Mouse (Mus musculus): ENCODE measurements at regions not wholly inside any gene's neighbourhood (a gene's known extent, or its start where the extent isn't known, plus 50 kb on each side); places are given as distances from the start of the nearest gene placed in this dataset.

GRCm38 (mm10) chr7:67462591-67462990, 89.9 kb upstream of the Mef2a start:
- DNase-seq (ENCODE audit: low spot score in 2 of 2): no peak

GRCm38 (mm10) chr7:67461333-67462255, 88.9 kb upstream of the Mef2a start:
- peak; percentile 93 to 96 for DNase-seq (ENCODE audit: low spot score in 2 of 2)

- DNase-seq (ENCODE audit: low spot score in 2 of 2): peak; percentile 75 to 84
These were observed 87.2 kb upstream of the Mef2a start for GRCm38 (mm10) chr7:67459810-67460209.

DNA sequence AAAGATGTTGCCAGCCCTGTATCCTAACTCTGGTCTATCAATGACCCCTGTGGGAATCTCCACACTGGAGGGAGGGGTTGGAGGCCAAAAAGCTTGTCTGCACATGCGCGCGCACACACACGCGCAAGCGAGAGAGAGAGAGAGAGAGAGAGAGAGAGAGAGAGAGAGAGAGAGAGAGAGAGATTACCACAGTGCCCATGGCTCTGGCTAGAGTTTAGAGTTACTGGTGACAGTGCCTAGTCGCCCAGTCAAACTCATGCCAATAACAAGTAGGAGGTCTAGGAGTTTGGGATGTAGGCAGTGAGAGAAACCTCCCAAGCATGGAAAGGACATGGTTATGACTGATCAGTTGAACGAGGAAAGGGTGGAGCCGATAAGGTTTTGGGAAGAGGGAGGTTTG, 86.6 kb upstream of the Mef2a start:
- no peak for DNase-seq (ENCODE audit: low spot score in 2 of 2)

GRCm38 (mm10) chr7:67458640-67459039, 86.0 kb upstream of the Mef2a start:
- no peak for DNase-seq (ENCODE audit: low spot score in 2 of 2)

- no peak for DNase-seq (ENCODE audit: low spot score in 2 of 2)
These were observed 85.2 kb upstream of the Mef2a start for GRCm38 (mm10) chr7:67457898-67458297.

DNA sequence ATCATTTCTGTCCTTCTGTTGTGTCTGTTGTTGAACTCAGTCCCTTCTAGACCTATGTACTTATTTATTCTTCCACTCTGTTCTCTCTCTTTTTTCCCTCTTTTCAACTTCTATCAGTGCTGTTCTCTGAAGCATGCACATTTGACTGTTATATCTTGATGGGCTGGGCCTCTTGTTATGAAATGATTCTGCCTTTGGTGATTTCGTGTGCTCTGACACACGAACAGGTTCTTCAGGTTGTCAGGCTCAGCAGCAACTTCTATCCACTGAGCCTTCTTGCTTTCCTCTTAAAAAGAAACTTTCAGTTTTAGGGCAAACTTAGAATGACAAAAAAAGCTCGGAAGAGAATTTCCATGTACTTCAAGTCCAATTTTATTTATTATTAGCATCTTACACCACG, 83.4 kb upstream of the Mef2a start:
- DNase-seq (ENCODE audit: low spot score in 2 of 2): no peak

- no peak for DNase-seq (ENCODE audit: low spot score in 2 of 2)
These were observed 81.8 kb upstream of the Mef2a start for GRCm38 (mm10) chr7:67454458-67454857.

DNA sequence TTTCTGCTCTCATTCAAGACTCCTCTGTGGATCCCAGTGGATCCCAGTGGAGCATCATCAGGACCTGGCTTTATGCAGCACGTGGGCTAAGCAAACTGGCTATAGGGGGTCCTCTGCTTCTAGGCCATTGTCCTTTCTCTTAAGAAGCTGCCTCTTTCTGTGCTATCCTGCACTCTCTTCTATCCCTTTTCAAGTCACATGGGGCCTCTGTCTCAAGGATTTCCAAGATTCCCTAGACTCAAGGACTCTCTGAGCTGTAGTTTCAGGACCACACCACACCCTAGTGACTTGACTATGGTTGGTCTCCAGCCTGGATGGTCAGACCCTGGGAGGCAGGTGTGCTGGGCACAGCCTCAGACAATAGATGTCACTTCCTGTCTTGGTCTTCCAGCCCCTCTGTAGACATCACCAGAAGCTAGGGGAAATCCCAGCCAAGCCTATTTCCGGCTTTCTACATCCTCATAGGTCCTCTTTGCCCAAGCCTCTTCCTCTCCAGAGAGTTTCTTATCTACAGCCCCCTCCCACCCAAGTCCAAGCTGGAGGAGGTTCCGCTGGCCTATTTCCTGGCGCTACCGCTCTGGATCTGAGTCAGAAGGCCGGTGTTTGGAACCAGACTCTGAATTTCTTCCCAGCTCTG, 78.6 kb upstream of the Mef2a start:
- peak; percentile 81 to 88 for DNase-seq (ENCODE audit: low spot score in 2 of 2)

DNA sequence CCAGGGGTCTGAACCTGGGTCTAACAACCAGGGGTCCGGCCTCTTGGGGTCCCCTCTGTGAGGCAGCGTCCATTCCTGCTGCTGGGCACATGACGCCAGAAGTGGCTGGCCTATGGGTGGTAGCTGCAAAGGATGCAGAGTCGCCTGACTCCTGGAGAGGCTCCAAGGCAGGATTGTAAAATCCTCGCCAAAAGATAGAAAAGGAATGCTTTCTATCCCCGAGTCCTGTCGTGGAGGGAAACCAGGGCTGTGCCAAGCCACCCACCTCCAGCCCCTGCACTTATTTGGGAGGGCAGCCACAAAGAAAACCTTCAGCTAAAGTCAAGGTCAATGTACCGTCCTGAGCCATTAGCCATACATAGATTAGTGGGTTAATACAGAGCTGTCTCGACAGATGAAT, 73.9 kb upstream of the Mef2a start:
- DNase-seq (ENCODE audit: low spot score in 2 of 2): peak; percentile 47 to 72

- peak; percentile 48 to 74 for DNase-seq (ENCODE audit: low spot score in 2 of 2)
These were observed 72.8 kb upstream of the Mef2a start for GRCm38 (mm10) chr7:67445203-67446041.

- DNase-seq (ENCODE audit: low spot score in 2 of 2): peak in 1 of 2 experiments; percentile 33
These were observed 71.9 kb upstream of the Mef2a start for GRCm38 (mm10) chr7:67444523-67444942.

DNA sequence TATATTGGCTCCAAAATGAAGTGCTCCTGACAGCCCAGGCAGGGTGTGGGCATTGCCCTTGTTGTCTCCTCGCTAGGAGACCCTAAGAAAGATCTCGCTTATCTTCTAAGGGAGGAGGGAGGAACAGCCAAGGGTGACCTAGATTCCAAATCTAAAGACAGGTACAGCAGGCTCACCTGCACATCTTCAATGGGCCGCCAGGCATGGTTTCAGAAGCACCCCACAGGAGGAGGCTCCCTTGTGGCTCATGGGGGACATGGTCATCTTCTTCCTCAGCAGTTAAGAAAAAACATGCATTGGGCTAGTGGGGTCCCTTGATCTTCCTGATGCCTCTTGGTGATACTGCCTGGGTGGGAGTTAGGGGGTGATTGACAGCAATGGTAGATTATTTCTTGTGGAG, 71.0 kb upstream of the Mef2a start:
- no peak for DNase-seq (ENCODE audit: low spot score in 2 of 2)

DNA sequence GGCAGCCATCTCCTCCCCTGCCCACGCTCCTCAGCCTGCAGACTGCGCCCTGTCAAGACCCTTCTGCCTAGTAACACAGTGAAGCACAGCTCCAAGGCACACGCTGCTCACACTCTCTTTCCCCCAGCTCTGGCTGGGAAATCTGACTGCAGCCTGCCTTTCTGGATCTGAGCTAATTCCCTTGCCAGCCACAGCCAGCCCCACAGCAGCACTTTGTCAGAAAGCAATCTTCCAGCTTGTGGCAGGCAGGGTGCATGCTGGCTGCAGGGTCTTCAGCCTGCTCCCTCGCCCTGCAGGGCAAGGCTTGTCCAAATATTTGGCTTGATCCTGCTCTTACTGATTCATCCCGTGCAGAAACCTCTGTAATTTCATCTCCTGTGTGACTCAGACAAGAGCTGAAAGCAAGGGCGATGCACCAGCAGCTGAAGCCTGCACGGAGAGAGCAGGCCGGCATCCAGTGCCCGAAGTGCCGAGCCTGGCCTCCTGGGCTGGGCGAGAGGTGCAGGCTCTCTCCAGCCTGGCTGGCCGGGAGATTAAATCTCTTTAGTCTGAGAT, 70.4 kb upstream of the Mef2a start:
- DNase-seq (ENCODE audit: low spot score in 2 of 2): no peak

DNA sequence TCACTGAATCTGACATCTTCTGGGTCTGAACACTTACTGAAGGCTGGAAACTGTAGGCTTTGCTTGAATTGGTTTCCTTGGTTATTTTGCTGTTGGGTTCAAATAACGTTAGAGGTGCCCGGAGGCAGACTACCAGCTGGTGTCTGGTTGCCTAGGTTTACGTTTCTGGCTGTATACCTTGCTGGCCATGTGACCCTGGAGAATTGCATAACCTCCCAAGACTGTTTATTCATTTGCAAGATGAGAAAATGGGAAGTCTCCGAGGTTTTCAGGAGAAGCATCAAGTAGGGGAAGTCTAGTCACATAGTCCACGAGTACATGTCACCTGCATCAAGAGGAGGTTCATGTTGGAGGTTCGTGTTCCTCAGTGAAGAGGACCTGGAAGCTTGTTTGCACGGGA, 69.6 kb upstream of the Mef2a start:
- no peak for DNase-seq (ENCODE audit: low spot score in 2 of 2)

DNA sequence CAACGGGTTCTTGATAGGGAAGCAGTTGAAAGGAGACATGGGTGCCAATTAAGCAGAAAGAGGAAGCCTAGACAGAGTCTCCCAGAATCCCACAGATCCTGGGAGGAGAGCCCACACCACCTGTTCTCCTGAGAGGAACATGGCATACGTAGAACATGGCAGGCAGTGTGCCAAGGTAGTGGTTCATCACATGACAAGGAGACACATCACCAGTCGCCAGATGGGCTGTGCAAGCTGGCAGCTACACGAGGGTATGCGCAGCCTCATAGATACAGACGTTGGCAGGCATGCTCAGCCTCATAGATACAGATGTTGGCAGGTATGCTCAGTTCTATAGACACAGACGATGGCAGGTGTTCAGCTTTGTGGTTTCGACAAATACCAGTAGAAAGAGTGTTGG, 68.1 kb upstream of the Mef2a start:
- DNase-seq (ENCODE audit: low spot score in 2 of 2): no peak

- DNase-seq (ENCODE audit: low spot score in 2 of 2): no peak
These were observed 64.8 kb upstream of the Mef2a start for GRCm38 (mm10) chr7:67437216-67438006.

DNA sequence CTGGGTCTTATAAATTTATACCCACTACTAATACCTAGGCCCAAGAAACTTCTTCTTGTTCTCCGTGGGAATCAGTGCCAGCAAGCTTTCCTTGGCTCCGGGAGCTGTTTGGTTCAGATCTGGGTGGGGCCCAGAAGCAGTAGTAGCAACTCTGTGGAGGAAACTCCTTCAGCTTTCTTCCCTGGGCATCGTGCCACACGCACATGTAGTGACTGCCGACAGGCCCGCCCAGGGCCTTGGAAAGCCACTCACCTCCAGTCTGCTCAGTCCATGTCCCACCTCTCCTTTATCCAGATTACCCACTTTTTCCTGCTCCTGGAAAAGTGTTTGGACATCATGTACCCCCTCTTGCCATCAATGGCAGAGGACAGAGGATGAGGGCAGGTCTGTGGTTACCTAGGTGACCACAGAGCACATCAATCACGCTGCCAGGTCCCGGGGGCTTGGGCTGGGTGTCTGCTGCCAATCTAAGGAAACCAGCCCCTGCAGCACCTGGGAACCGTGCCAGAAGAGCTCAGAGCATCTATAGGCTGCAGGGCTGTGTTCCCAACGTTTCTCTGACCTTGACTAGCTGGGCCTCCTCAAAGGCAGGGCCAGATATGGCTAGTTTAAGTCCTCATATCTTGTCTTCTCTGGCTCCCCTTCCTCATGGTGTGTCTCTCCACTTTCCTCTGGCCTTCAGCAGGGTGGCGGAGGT, 63.1 kb upstream of the Mef2a start:
- DNase-seq (ENCODE audit: low spot score in 2 of 2): peak in 1 of 2 experiments; percentile 50

GRCm38 (mm10) chr7:67430987-67431386, 58.3 kb upstream of the Mef2a start:
- DNase-seq (ENCODE audit: low spot score in 2 of 2): no peak

DNA sequence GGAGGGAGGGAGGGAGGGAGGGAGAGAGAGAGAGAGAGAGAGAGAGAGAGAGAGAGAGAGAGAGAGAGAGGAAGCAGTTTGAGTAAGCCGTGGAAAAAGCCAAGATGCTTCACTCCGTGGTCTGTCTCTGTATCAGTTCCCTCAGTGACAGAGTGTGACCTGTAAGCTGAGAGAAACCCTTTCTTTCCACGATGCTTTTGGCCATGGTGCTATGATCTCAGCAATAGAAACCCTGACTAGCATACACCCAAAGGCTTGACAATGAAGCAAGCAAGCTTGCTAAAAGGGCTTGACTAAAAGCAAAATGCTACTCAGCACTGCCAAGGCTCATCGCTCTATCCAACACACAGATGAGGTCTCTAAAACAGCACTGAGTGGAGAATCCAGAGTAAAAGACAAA, 57.4 kb upstream of the Mef2a start:
- no peak for DNase-seq (ENCODE audit: low spot score in 2 of 2)
